Mouse (Mus musculus): ENCODE data around the gene Gm17581.
"Not testable (repeated sequence)": the region's sequence is repeated elsewhere in the genome, so short reads cannot be mapped to it uniquely, and the experiment has no call there.

Gm17581 gene

DNA sequence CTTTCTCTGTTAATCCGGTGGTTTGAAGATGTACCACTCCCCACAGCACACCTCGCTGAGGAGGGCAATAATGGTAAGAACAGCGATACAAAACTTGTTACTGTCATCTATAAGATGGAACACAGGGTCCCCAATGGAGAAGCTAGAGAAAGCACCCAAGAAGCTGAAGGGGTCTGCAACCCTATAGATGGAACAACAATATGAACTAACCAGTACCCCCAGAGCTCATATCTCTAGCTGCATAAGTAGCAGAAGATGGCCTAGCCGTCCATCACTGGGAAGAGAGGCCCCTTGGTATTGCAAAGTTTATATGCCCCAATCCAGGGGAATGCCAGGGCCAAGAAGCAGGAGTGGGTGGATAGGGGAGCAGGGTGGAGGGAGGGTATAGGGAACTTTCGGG lies at the start of gene Gm17581:
Gene Gm17581, minus strand, starts transcription at position 101 of the 400 bp plus-strand sequence.
- DNase-seq (ENCODE audit: low spot score), result not testable (repeated sequence)

DNA sequence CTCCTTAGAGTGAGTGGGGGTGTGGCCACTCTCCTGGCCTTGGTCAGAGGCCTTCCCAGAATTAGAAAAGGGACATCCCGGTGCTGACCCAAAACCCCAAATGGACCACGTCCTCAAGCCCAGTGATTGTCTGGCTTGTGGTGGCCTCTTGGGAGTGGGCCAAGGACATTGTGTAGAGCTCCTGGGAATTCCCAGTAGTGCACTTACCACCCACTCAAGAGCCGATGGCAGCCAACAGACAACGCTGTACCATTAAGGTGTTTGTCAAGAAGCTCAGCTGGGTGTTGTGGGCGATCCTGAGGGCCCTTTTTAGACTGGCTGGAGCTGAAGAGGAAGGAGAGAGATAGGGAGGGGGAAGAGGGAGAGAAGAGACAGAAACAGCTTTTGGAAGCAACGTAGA lies 48.9 kb upstream of the Gm17581 start:
- no peak for DNase-seq (ENCODE audit: low spot score)

DNA sequence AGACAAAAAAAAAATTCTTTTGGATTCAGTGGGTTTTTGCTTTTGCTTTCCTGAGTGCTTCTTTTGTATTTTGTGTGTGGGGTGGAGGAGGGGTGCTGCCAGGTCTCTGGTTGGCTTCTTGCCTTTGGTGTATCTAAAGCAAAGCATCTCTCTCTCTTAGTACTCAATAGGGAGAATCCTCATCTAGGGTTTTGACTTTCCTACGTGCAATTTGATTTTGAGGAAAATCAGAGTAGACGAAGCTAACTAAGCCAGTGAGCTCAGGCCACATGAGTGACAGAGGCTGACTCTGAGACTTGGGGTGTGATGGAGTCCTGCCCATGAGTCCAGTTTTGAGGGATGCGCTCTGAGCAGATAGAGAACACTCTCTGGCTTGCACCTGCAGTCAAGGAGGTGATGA lies 43.8 kb upstream of the Gm17581 start:
- no peak for DNase-seq (ENCODE audit: low spot score)

DNA sequence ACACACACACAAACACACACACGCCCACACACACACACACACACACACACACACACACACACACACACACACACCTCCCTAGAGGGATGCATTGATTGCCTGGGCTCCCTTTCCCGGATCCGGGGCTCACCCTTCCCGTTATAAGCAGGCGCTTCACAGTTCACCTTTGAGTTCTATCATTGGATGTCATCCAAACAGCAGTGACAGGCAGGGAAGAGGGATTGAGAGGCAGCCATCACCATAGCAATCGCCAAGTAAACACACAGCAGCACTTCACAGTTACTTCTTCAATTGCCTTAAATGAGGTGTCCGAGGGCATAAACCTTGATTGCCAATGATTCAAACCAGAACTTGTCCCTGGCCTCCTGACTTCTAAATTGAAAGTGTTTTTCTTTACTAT lies 43.4 kb upstream of the Gm17581 start:
- no peak for DNase-seq (ENCODE audit: low spot score)

DNA sequence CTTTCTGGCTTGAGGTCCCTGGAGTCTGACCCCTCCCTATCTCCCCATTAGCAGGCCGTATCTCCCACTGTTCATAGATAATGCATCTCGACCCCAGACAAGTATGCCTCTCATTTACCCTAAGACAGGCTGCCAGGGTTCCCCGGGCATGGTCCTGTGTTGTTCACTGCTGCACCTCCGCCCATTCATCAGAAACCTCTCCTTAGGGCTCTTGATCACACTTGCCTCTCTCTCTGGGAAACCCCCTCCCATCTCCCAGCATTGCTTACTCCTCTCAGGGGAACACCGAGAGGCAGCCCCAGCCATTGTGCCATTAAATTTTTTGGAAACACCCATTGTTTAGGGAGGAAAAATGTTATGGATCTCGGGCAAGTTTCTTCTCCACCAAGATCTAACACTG lies 42.3 kb upstream of the Gm17581 start:
- DNase-seq (ENCODE audit: low spot score), result no peak

DNA sequence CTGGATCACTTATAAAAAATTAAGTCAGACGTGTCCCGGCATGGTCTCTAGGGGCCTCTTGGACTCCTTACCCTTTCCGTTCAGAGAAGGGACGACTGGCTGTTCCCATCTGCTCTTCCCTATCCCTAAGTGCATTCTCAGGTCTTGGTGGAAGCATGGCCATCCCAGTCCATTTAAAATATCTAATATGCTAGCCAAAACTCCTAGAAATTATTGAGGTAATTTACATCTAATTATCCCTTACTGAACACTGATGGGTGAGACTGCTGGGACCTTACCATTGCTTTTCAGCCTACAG lies 42.0 kb upstream of the Gm17581 start:
- no peak for DNase-seq (ENCODE audit: low spot score)

DNA sequence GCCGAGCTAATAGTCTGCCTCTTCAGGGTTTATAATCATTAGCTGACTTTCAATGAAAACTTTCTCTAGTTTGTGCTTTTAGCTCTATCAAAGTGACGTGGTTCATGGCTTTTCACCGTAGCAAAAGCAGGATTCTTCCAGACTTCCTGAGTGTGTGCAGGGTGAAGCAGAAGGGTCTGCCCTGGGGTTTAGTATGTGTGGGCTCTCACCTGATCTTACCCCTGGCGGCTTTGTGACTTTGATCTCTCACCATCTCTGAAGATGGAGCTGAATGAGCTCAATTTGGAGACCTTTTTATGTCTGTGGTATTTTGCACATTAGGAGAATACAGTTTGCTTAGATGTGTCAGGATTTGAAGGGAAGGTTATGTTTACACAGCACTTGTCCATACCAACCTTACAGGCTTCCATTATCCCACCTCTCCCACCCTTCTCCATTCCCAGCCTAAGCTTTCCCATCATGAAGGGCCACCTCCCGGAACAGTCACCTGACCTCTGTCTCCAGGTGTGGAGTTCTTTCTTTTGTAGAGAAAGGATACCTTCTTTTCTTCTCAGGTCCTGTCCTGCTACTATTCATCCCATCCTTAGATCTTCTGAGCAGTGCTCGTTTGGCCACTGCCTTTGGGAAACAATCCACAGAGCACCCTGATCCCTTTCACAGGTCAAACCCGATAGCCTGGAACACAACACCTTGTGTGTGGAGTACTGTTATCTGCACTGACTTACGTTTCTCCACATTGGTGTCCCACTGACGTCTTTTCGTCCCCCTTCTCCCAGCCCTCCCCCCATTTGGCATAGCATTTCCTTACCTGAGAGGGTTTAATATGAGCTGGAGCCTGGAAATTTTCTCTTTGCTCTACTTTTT lies 41.4 kb upstream of the Gm17581 start:
- no peak for DNase-seq (ENCODE audit: low spot score)

DNA sequence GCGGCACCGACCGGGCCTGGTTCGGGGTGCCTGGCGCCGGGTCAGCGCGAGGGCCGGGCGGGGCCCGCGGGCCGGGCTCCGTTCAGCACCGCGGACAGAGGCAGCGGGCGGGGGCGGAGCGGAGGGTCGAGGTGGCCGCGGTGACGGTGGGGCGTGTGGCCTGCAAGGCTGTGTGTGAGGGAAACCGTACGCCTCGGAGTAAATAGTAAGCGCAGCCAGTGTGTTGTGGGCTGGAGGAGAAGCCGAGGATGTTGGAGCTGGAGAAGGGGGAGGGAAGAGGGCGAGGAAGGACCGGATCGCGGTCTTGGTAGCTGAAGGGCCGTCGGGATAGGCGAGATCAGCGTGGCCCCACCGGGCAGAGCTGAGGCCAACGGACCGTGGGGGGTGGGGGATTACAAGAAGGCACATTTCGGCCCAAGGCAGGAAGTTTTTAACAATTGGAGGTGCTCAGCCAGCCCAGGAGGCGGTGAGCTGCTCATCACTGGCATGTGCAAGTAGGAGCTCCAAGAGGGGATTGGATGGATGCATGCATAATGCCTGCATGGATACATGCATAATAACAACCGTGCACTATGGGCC lies 40.1 kb upstream of the Gm17581 start:
- peak; percentile 63 for DNase-seq (ENCODE audit: low spot score)

DNA sequence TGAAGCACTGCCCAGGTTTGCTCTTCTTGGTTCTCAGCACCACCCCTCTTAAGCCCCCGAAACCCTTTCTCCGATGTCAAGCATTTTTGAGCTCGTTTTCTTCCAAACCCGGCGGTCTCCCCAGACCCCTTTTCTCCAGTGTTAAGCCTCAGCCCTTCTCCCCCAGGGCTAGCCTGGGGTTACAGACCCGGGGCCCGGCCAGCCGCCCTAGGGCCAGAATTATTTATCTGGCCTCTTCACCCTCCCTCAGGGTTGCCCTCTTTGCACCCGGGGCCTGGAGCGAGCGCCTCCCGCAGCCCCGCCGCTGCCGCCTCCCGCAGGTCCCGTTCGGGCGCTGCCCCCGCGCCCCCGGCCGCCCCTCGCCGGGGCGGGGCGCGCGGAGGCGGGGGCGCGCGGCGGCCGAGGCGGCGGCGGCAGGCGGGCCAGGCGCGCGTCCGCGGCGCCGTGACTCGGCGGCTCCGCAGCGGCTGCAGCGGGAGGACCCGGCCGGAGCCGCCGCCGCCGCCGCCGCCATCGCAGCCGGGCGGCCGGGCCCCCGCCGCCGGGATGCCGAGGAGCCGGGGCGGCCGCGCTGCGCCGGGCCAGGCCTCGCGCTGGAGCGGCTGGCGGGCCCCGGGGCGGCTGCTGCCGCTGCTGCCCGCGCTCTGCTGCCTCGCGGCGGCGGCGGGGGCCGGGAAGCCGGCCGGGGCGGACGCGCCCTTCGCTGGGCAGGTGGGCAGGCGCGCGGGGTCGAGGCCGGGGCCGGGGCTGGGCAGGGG lies 39.4 kb upstream of the Gm17581 start, which contains the start of gene Mmp24:
Gene Mmp24, plus strand, starts transcription at position 416 of the 758 bp plus-strand sequence.
- no peak for DNase-seq (ENCODE audit: low spot score)

DNA sequence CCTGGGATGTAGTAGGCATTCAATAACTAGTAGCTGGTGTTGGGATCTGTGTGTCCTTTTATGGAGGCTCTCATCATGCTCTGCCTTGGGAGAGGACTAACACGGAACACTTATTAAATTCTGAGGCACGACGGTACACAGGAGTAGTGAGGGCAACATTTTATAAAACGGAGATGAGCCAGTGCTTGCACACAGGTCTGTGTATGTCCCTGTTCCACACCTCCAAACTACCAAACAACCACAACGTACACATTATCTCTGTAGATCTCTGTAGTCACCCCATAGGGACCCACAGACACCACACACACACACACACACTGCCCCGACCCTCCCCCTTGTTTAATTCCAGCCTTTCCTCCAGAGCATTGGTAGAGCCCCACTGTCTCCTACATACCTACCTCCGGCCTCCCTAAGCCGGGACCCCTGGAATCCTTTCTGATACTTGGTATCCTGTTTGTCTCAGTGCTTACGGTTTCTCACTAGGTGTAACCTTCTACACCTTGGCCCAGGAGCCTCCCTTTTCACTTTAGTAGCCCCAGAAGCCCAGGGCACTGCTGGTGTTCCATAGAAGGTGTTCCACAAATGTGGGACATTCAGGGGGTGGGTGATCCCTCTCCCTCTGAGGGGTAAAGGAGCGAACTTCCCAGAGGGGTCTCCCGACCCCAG lies 38.7 kb upstream of the Gm17581 start:
- no peak for DNase-seq (ENCODE audit: low spot score)

DNA sequence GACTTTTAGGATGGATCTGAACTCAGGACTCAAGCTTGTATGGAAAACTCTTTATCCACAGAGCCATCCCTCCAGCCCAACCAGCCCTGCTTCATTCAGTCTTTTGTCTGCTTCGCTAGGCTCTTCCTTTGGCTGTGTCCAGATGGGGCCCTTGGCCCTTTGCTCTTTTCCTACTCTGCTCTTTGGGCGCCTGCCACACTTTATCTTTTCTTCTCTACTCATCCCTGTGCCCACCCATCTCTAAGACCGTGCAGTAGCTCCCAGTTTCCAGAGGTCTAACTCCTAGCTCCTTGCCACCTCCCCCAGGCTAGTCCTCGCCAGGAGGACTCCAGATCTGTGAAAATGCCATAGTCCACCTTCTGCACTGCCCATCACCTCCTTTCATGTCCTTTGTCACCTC lies 38.0 kb upstream of the Gm17581 start:
- DNase-seq (ENCODE audit: low spot score), result no peak

DNA sequence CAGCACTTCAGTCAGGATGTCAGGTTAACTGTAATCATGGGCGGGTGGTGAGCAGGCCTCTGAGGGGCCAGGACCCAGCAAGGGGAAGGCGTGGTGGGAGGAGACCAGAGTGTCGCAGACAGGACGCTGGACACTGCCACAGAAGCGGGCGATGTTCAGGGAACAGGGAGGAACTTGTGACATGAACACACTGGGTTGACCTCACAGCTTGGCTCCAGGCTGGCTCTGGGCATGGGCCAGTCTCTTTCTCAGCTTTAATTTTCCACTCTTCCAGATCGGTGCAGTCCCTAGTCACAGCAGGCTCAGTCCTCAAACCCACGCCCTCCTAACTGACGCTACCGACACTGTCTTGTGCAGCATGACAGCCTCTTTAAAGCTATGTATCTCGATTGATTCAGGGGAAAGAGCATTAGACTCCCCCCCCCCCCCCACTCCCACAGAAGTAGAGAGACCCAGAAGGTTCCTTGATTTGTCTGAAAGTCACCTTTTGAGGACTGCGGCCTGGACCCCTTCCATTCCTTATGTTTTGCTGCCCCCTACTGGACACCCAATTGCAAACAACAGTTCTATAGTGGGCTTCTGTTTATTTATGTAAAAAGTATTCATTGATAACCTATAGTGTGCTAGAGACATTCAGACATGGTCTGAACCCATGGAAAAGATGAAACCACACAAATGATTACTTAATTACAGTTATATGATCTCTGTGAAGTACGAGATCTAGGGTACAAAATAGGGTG lies 29.2 kb upstream of the Gm17581 start:
- DNase-seq (ENCODE audit: low spot score), result peak; percentile 80

DNA sequence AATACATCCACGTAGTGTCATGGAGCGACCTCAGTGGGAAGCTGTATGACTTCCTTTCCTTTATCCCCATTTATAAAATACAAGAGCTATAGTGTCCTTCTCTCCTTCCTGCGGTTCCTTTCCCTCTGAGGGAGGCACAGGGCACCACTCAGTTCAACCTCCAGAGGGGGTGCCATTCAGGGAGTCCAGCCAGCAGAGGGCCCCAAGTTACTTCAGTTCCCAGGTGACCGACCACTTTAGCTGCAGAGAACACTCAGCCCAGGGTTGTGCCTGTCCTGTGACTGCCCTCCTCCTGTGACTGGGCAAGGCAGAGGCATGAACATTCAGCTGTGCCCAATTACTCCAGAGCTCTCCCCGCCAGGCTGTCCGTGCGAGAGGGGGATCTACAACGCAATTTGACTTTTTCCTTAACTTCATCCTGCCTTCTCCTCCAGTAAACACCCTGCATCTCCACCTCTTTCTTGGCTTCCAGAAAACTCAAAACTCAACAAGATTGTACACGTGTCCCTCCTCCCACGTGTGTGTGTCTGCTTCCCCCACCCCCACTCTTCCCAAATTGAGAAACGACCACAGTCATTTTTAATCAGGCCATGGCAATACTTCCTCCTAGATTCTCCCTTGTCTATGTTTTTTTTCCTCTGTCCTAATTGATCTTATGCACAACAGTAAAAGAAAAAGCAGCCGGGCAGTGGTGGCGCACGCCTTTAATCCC lies 21.3 kb upstream of the Gm17581 start:
- DNase-seq (ENCODE audit: low spot score), result no peak

DNA sequence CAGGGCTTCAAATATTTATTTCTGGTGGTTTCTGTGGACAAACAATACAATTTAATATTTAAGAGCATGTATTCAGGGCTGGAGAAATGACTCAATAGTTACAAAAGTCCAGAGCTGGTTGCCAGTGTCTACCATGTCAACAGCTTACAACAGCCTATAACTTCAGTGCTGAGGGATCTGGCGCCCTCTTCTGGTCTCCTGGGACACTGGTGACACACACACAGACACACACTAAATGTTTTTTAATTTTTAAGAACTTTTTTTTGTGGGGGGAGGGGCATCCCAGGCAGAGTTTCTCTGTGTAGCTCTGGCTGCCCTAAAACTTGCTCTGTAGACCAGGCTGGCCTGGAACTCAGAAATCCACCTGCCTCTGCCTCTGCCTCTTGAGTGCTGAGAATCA lies 20.1 kb upstream of the Gm17581 start:
- peak; percentile 32 for DNase-seq (ENCODE audit: low spot score)

DNA sequence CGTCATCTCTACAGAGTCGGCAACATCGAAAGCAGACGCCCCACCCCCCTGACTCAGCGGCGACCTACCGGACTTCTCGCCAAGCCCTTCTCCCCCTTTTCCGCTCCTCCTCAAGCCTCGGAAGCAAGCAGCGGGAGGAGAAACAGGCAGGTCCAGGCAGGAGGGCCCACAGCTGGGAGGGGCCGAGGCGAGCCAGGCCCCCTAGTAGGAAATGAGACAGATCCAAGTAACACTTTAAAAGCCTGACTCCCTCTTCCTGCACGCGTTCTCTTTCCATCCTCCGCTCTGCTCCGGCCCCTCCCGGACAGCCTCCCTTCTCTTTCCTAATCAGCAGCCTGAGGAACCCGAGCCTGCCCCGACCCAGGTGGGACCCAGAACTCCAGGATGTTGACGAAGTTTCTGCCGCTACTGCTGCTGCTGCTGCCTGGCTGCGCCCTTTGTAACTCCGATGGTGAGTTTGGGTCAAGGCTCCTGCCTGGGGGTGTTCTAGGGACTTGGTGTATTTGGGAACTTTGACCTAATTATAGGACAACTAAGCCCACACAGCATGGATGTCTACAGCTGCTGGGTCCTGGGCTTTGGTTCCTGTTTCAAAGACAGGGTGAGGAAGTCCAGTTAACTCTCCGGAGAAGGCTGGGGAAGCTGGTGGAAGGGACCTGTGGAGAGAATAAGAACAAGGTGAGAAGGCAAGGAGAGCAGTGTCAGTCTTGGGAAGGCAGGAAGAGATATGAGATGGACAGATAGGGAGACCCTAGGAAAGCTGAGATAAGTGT lies 15.5 kb upstream of the Gm17581 start, which contains the start of gene Procr:
Gene Procr, plus strand, starts transcription at position 104 of the 773 bp plus-strand sequence.
- DNase-seq (ENCODE audit: low spot score), result peak; percentile 27

DNA sequence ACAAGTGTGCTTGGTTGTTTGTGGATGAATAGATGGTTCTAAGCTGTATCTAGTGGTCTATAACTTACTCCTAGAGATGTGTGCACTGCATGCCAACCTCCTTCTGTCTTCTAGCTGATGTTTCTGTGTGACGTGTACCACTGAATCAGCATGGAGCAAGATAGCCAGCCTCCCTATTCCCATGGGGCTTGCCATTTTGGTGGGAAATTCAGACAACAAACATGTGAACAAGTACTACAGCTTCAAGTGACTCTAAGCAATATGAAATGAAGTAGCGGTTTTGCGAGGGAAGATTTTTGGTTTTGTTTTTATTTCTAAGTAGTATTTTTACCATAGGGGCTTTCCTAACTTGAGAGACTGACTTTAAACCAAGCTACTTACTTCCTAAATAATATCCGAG lies 13.7 kb upstream of the Gm17581 start:
- DNase-seq (ENCODE audit: low spot score), result no peak

DNA sequence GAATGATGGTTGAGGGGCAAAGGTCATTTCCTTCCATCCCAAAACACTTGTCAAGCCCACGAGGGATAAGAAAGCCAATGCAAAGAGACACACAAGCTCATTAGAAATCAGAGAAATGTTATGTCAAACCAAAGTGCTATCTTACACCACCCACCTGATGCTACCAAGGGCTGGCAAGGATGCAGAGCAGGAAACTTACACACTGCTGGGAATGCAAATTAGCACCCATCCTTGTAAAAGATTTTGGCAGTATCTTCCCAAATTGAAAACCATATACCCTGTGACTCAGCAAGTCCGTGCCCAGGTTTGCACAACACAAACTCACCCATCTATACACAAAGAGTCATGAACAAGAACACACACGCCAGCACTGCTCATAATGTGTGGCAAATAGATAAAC lies 9.8 kb upstream of the Gm17581 start:
- DNase-seq (ENCODE audit: low spot score), result no peak

DNA sequence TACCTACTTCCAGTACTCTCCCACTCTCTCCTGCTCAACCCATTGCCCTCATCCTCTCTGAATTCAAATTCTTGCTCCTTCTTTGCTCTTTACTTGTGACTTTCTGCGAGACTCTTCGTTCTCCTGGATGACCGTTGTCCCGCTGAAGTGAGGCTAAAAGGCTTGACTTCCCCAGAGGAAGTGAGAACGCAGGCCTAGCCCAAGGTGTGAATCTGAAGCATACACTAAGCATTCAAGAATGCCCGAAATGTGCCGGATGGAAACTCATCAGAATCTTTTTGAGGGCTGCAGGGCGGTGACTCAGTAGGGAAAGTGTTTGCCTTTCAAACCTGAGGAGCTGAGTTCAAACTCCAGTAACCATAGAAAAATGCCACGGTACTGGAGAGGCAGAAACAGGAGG lies 7.7 kb upstream of the Gm17581 start:
- DNase-seq (ENCODE audit: low spot score), result no peak

DNA sequence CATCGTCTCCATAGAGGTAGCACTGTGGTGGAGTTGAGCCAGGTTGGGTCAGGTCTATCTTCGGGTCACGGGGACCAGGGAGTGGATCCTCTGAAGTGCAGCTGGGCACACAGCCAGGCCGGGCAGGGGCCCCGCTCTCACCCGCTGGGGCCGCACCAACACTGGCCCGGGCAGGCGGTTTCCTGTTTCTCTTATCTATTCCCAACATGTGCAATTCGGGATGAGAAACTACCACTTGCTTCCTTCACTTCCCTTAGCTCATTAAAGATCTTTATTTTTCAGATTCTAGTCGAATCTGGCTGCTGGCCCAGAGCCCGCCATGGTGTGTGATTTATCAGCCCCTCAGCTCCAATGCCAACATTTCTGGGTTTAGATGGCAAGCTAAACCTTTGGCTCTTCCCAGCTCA lies 7.3 kb upstream of the Gm17581 start:
- peak; percentile 11 for DNase-seq (ENCODE audit: low spot score)

DNA sequence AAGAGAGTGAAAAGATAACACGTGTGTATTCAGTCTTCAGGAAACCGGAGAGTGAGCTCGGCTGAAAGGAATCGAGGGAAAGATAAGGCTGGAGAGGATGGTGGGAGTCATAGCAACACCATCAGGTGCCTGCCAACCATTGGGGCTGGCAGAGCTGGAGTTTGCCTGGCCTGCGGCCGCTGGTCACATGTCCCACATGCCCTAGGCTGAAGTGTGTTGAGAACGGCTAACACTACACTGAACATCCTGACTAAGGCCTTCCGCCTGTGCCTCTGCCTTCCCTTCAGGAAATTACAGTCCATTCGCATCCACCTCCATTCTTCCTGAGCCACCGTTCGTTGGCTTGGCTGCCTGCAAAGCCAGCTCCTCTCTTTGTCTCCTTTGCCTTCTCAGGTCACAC lies 6.5 kb upstream of the Gm17581 start:
- no peak for DNase-seq (ENCODE audit: low spot score)
